Mouse (Mus musculus) 3134 (cell line): Measurements from ENCODE around the gene Espl1.

Source experiments
- DNase-seq: peaks from one replicate; pipeline ENCODE4 v3.0.0-alpha.2; 2011; ENCODE audit warnings: low spot score; ENCODE audit not compliant: insufficient read length; ENCODE audit errors: extremely low read depth

The Espl1 gene

GRCm38 (mm10) chr15:102295633-102296367, at the start of gene Espl1:
TSS of gene Espl1 (plus strand) at chr15:102296266.
- peak; percentile 90 for DNase-seq

GRCm38 (mm10) chr15:102246866-102247251, 49.2 kb upstream of the Espl1 start:
- peak; percentile 96 for DNase-seq

GRCm38 (mm10) chr15:102247252-102248130, 48.6 kb upstream of the Espl1 start:
- DNase-seq, result peak; percentile 79

DNA sequence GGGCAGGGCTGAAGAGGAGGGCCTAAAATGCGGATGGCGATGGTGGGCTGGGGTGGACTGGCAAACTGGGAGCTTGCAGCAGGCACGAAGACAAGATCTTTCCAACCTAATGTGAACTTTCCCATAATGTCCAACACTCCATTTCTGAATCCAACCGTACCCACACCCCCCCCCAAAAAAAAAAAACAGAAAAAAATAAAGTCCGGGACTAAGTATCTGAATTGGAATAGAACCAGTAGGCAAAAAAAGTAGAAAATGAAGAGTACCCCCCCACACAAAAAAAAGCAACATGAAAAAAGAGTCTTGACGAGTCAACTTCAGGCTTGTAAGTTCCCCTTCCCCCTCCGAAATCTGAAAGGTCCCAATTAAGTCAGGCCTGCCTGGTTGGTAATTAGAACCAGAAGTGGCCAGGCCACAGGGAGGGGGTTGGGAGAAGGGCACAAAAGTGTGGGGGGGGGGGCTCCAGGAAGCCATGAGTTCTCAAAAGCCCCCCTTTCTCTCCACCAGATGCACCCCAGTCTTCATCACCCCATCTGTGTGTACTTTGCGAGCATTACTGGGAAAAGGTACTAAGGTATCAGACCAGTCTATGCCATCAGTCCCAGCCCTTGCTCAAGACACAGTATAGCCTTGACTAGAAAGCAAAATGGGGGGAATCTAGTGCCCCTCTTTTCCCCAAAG, 47.8 kb upstream of the Espl1 start:
- DNase-seq, result no peak

- no peak for DNase-seq
Observed at GRCm38 (mm10) chr15:102248812-102249191, 47.3 kb upstream of the Espl1 start.

GRCm38 (mm10) chr15:102249251-102249691, 46.8 kb upstream of the Espl1 start:
- DNase-seq, result no peak

DNA sequence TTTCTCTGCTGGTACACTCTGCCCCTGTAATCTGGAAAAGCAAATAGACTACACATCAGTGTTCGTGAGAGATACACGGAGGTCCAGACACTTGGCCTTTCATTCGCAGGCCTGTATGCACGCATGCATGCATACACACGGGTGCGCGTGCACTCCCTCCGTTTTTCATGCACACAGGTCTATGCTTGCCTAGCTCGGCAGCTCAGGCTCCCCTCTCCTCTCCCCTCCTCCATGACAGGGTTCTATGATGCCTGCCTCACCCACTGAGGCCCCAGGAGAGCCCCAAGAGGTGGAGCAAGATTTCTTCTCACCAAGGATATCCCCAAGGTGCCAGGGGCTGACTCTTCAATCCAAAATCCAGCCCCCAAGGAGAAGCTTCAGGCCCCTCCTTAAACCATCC, 46.1 kb upstream of the Espl1 start:
- no peak for DNase-seq

DNA sequence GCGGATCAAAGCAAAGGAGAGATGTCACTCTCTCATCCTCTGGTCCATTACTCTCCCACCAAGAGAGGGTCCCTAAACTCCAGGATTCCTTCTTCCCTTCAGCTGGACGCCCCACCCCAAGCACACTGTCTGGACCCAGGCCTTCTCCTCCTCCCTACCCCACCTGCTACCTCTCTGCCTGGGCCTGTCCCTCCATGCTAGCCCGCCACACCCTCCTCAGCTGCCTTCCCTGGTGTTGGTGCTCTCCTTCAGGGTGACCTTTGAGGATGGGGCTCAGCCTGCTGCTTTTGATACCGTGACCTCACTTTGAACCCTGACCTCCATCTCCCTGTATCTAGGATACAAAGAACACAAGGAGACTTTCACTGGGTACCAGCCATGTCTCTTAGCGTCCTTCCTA, 45.5 kb upstream of the Espl1 start:
- no peak for DNase-seq

DNA sequence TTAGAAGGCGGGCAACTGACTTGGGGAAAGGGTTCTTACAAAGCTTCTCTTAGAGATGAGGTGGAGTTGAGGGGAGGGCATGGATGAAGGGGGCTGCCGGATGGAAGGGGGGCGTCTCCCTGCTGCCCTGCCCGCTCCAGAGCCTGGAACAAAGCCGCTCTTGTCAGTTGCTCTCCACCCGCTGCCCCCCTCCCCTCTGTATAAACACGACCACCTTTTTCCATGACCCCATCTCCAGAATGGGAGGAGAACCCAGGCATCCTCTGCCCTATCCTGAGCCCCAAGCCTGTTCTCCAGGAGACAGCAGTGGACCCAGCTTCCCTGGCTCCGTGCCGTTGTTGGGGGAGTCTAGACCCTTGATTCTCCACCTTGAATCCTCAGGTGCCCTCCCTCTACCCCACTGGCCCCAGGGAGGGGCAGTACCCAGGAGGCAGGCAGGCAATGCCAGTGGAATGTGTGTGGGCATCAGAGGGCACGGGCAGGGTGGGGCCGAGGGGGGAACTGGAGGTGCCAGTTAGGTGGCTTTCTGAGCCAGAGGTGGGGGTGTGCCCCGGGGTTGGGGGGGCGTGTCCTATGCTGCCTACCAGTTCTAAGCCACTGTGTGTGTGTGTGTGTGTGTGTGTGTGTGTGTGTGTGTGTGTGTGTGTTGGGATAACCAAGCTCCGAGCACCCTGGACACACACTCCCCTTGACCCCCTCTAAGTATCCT, 40.4 kb upstream of the Espl1 start:
- DNase-seq, result no peak

DNA sequence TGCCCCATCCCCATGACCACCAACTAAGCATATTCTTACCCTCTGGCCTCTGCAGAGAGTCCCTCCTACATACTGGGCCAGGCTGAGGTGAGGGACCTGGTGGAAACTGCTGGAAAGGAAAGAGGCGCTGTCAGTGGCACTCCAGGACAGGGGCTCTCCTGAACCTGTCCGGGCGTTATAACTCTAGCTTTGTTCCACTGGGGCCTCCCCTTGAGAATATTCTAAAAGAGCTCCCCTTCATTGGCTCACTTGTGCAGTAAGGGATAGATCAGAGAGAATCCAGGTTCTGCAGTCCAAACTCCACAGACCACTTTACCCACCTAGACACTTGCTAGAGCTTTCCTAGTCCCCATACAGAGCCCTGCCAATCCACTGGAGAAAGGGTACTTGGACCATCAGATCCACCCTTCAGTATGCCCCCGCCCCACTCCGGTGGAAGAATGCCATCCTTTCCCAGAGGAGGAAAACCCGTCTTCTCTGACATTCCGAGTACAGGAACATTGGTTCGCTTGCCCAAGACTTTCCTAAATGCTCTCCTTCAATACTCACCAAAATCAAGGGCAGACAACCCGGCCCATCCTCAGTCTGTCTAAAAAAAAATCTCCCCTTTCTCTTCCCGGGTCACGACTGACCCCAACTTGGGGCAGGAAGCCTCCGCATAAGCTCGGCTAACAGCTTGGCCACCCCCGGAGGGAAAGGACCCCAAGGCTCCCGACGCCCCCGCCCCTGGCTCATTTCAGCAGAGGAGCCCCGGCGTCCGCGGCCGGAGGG, 39.5 kb upstream of the Espl1 start:
- DNase-seq, result no peak

DNA sequence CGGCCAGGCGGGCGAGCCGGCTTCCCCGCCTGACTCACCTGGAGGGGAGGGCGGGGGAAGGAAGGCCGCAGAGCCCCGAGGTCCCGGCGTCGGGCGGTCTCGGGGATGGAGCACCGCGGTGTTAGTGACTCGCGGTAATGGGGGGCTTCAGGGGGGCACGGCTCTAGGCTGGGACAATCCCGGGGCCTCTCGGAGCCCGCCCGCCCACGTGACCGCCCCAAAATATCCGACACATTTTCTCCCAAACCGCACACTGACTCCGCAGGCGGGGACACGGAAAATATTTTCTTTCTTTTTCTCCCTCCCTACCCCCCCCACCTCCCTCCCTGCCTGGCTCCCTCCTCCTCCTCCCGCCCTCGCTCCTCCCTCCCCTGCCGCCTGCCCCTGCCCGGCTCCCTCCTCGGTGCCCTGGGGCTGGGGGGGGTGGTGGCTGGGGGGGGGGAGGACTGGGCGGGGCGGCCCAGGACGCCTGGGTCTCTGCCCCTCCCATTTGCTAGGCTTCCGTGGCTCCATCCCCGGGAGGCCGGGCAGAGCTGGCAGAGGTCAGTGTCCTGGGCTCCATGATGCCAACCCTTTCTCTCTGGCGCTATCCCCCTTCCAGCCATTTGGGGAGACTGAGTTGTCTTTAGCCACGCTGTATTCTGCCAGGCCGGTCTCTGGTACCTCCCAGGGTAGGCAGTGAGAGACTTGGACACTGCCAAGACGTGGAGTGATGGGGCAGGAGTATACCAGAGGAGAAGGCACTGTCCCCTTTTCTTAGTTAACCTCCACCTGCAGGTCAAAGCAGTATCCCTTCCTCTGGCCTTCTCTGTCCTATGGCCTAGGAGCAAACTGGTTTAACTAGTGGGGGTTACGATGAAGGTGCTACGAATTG, 38.6 kb upstream of the Espl1 start, which contains the start of gene Rarg:
Gene Rarg (minus strand): TSS at position 316 of the 874 bp plus-strand sequence.
- DNase-seq, result peak; percentile 82

GRCm38 (mm10) chr15:102258076-102258470, 38.0 kb upstream of the Espl1 start:
- peak; percentile 67 for DNase-seq

DNA sequence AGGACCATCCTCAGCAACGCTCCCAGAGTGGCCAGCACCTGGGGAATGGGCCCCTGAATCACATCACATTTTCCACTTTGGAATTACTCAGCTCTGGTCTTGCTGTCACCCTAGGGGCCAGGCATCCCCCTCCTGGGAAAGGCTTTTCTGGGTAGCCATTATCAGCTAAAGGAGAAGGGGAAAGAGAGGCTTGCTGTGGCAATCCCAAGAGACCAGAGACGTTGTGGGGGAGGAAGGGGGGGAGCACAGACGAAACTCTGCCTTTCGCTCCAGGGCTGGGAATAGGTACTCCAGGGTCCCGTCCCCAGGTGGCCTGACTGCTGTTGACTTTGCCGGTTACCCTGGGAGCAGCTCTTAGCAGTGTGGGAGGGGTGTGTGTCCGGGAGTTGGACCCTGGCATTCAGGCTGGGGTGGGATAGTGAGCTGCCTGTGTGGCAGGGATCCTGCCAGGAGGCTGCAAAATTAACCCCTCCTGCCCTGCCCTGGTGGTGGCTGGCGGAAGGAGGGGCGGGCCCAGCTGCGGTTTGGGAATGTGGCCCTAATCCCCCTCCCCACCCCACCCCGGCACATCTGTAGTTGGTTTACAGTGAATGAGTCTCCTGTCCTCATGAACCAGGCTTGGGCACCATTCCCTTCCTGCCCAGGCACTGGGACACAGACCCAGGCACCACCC, 37.3 kb upstream of the Espl1 start:
- DNase-seq, result no peak

DNA sequence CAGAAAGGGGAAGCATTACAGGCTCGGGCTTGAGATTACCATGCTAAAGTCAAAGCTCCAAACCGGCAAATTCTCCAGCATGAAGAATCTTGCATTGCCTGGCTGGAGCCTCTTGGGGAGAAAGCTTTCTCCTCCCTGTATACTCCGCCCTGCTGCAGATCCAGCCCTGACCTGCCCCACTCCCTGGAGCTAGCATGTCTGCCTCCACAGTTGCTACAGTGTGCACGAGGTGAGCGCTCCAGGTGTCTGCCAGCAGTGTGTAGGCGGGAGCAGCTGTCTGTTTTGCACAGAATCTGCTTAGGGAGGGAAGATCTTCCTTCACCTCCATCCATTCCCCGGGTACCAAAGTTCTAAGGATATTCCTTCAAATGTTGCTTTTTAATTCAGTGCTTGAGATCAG, 33.5 kb upstream of the Espl1 start:
- DNase-seq, result no peak

- DNase-seq, result no peak
Observed at GRCm38 (mm10) chr15:102263037-102263436, 33.0 kb upstream of the Espl1 start.

- DNase-seq, result no peak
Observed at GRCm38 (mm10) chr15:102265548-102265947, 30.5 kb upstream of the Espl1 start.

DNA sequence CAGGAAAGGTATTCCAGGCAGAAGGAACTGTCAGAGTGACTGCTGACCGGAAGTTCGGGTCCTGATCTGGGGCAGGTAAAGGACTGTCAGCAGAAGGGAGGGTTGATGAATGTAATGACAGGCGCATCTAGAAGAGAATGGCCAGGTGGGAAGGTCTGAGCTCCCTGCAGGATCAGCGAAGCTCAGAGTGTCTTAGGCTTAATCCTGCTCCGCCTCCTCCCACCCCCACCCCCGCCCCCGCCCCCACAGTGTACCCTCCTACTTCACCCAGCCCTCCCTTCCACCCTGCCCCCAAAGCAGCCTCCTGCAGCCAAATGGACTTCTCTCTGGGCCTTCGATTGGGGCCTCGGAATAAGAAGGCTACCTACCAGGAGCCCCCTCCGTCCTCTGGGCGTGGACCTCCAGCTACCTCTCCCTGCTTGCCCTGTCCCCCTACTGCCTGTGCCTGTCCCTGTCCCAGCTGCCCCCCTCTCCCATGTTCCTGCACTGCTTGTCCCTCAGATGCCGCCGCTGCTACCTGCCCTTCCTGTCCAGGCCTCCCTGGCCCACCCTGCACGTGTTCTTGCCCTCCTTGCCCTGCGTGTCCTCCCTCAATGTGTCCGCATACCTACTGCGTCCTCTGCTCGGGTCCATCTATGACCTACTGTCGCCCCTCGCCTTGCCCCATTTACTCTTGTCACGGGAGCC, 25.6 kb upstream of the Espl1 start, which contains the start of gene Gm9918:
Gene Gm9918 (plus strand): TSS at position 290 of the 687 bp plus-strand sequence.
- no peak for DNase-seq

GRCm38 (mm10) chr15:102271441-102271840, 24.6 kb upstream of the Espl1 start:
- DNase-seq, result no peak
